Mouse (Mus musculus): ENCODE results near the gene Rpl36al.
A peak's percentile ranks its signal among the peaks of the same experiment; 100 is the strongest.

Gene Rpl36al

GRCm38 (mm10) chr12:69204052-69204833 lies 20.4 kb upstream of the Rpl36al start, which contains the start of gene Gm49384:
Gene Gm49384 (minus strand): TSS chr12:69204267.
- no peak for TF ChIP-seq GATA4 (IDR thresholded peaks at IDR 0.05; ENCODE audit: insufficient replicate concordance, low read length)

GRCm38 (mm10) chr12:69198985-69199384 lies 15.1 kb upstream of the Rpl36al start:
- no peak for TF ChIP-seq GATA4 (IDR thresholded peaks at IDR 0.05; ENCODE audit: insufficient replicate concordance, low read length)

- TF ChIP-seq GATA4 (IDR thresholded peaks at IDR 0.05; ENCODE audit: insufficient replicate concordance, low read length), result no peak
Measured at GRCm38 (mm10) chr12:69198164-69198535, 14.3 kb upstream of the Rpl36al start, which contains the start of gene Dnaaf2. Gene Dnaaf2 (minus strand): TSS chr12:69198429.

GRCm38 (mm10) chr12:69197378-69198163 lies 13.7 kb upstream of the Rpl36al start:
- no peak for TF ChIP-seq GATA4 (IDR thresholded peaks at IDR 0.05; ENCODE audit: insufficient replicate concordance, low read length)

- no peak; the same call in 1 of the 2 replicates for TF ChIP-seq GATA4 (IDR thresholded peaks at IDR 0.05; ENCODE audit: insufficient replicate concordance, low read length)
Measured at GRCm38 (mm10) chr12:69196444-69197377, 12.8 kb upstream of the Rpl36al start, which contains the start of gene Gm49383. Gene Gm49383 (minus strand): TSS chr12:69197104.

GRCm38 (mm10) chr12:69192637-69193036 lies 8.8 kb upstream of the Rpl36al start:
- TF ChIP-seq GATA4 (IDR thresholded peaks at IDR 0.05; ENCODE audit: insufficient replicate concordance, low read length), result no peak

- no peak for TF ChIP-seq GATA4 (IDR thresholded peaks at IDR 0.05; ENCODE audit: insufficient replicate concordance, low read length)
Measured at GRCm38 (mm10) chr12:69191396-69191795, 7.5 kb upstream of the Rpl36al start.

GRCm38 (mm10) chr12:69190522-69190921 lies 6.6 kb upstream of the Rpl36al start:
- no peak for TF ChIP-seq GATA4 (IDR thresholded peaks at IDR 0.05; ENCODE audit: insufficient replicate concordance, low read length)

- no peak for TF ChIP-seq GATA4 (IDR thresholded peaks at IDR 0.05; ENCODE audit: insufficient replicate concordance, low read length)
Measured at GRCm38 (mm10) chr12:69190074-69190473, 6.2 kb upstream of the Rpl36al start.

- no peak for TF ChIP-seq GATA4 (IDR thresholded peaks at IDR 0.05; ENCODE audit: insufficient replicate concordance, low read length)
Measured at GRCm38 (mm10) chr12:69186811-69187471, 3.1 kb upstream of the Rpl36al start.

- 0 out of 2 replicates have a peak, but pooled peaks have one; percentile 56 for TF ChIP-seq GATA4 (IDR thresholded peaks at IDR 0.05; ENCODE audit: insufficient replicate concordance, low read length)
Measured at GRCm38 (mm10) chr12:69185371-69185770, 1.5 kb upstream of the Rpl36al start.

GRCm38 (mm10) chr12:69184342-69185295 lies 736 bp upstream of the Rpl36al start:
- no peak for TF ChIP-seq GATA4 (IDR thresholded peaks at IDR 0.05; ENCODE audit: insufficient replicate concordance, low read length)

GRCm38 (mm10) chr12:69181800-69182199 lies 2.1 kb downstream of the Rpl36al start:
- TF ChIP-seq GATA4 (IDR thresholded peaks at IDR 0.05; ENCODE audit: insufficient replicate concordance, low read length), result no peak

Measured in liver, adult (tissue).